Mouse (Mus musculus): Measurements from ENCODE around the gene Krtap4-2. TPM values are rescaled to one million over a fixed set of nuclear protein-coding genes. Genes with fewer than 3 reads are reported as not detected.
"Not testable (repeated sequence)": the region's sequence is repeated elsewhere in the genome, so short reads cannot be mapped to it uniquely, and the experiment has no call there.

The Krtap4-2 gene
- total RNA-seq (2015; ENCODE audit: low replicate concordance) (not detected in 2 replicates), total RNA-seq (2017; ENCODE audit: low replicate concordance) (not detected in 2 replicates)

DNA sequence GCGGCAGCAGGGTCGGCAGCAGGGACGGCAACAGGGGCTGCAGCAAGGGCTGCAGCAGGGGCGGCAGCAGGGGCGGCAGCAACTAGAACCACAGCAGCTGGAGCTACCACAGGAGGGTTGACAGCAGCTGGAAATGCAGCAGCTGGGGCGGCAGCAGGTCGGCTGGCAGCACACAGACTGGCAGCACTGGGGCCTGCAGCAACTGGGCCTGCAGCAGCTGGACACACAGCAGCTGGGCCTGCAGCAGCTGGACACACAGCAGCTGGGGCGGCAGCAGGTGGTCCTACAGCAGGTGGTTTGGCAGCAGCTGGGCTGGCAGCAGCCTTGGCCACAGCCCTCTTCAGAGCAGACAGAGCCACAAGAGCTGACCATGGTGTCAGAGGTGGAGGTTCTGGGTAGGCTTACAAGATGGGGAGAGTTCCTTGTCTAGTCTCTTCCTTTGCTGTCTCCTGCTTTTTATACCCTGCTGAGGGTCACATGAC lies at the start of gene Krtap4-2:
Gene Krtap4-2, minus strand, starts transcription at position 432 of the 482 bp plus-strand sequence.
- no peak for ATAC-seq (replicated peaks; ENCODE audit: low FRiP score, poor library complexity, severe bottlenecking)

DNA sequence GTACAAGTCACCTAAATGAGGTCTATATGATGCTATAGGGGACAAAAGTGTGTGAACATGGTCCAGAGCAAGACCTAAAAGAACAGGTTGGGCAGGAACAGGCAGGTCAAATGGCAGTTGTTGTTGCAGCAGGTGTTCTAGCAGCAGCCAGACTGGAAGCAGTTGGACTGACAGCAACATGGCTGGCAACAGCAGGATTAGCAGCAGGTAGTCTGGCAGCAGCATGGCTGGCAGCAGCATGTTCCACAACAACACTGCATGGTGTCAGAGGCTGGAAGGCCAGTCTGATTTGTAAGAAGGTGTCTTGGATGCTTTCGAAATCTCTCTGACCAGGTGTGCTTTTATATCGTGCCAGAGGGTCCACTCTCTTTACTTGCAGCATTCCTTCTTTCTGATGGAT lies 48.6 kb upstream of the Krtap4-2 start:
- ATAC-seq (replicated peaks; ENCODE audit: low FRiP score, poor library complexity, severe bottlenecking): no peak

DNA sequence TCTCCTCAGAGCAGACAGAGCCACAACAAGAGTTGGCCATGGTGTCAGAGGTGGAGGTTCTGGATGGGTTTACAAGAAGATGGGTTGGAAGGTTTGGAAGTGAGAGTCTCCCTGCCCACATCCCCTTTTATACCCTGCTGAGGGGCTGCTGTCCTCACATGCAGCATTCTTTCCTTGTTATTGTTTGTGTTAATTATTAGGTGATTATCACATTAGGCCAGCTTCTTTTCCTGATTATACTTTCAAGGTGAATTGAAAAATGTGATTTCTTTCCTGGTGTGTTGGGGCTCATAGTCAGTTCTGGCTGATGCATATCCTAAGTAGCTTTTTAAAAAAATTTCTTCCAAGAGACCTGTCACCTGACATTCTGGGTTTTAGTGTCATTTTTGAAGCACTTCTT lies 31.0 kb upstream of the Krtap4-2 start, which contains the start of gene Krtap4-6:
Gene Krtap4-6, minus strand, starts transcription at position 101 of the 400 bp plus-strand sequence.
- no peak for ATAC-seq (replicated peaks; ENCODE audit: low FRiP score, poor library complexity, severe bottlenecking)

DNA sequence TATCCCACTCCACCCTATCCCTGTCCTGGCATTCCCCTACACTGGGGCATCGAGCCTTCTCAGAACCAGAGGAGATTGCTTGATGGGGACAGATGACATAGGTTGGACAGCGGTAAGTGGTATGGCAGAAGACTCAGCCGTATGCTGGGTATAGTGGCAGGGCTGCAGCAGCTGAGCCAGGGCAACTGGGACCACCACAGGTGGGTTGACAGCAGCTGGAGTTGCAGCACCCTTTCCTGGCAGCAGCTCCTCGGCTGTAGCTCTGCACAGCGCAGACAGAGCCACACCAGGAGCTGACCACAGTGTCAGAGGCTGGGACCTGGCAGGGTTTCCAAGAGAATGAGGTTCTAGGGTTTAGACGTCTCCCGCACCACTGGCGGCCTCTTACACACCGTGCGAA lies 27.9 kb upstream of the Krtap4-2 start:
- no peak for ATAC-seq (replicated peaks; ENCODE audit: low FRiP score, poor library complexity, severe bottlenecking)

DNA sequence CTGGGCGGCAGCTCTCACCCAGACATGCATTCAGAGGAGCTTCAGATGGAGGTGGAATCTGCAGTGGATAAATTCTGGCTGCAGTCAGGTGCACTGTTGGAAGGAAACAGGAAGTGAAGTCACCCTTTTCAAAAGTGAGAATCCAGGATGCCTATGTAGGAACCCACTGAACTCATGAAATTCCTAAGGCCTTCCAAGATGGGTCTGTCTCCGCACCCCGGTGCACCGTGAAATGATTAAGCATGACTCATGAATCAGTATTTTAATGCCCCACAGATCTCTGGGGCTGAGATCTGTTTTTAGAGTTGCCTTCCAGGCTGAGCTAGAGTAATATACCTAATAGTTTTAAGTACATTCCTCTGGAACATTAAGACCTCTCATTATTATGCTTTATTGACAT lies 24.4 kb upstream of the Krtap4-2 start:
- ATAC-seq (replicated peaks; ENCODE audit: low FRiP score, poor library complexity, severe bottlenecking): no peak

DNA sequence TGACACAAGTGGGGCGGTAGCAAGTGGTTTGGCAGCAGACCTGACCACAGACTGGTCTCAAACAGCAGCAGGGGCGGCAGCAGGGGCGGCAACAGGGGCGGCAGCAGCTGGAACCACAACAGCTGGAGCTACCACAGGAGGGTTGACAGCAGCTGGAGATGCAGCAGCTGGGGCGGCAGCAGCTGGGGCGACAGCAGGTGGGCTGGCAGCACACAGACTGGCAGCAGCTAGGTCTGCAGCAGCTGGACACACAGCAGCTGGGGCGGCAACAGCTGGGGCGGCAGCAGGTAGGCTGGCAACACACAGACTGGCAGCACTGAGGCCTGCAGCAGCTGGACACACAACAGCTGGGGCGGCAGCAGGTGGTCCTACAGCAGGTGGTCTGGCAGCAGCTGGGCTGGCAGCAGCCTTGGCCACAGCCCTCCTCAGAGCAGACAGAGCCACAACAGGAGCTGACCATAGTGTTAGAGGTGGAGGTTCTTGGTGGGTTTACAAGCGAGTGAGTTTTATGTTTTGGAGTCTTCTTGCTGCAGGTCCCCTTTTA lies 23.7 kb upstream of the Krtap4-2 start, which contains the start of gene Gm11563:
Gene Gm11563, minus strand, starts transcription at position 494 of the 544 bp plus-strand sequence.
- not testable (repeated sequence) for ATAC-seq (replicated peaks; ENCODE audit: low FRiP score, poor library complexity, severe bottlenecking)

DNA sequence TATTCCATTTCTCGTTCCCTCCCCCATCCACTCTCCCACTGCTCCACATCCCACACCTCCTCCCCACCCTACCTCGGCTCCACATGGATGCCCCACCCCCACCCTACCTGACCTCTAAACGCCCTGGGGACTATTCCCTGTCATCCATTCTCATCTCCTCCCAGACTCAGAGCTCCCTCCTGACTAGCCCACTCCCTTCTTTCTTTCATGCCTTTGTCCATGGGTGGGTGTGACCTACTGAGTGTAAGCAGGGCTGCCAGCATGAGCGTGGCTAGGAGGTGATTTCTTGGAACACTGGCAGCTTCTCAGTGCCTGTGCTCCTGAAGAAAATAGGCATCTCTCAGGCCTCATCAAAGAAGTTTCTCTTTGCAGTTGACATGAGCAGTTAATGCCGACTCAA lies 22.2 kb upstream of the Krtap4-2 start:
- ATAC-seq (replicated peaks; ENCODE audit: low FRiP score, poor library complexity, severe bottlenecking): no peak

DNA sequence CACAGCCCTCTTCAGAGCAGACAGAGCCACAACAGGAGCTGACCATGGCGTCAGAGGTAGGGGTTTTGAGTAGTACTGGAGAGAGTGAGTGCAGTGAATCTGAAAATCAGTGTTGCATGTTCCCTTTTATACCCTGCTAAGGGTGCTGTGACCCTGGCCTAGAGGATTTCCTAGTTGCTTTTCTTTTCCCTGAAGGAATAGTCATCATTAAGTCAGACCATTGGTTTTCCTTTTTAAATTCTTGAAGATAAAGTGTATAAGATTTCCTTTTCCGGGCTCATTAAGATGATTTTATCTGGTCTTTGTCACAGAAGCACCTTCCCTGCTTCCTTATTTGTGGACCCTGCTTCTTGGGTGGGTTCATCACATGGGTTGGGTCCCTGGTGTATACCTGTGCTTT lies 15.3 kb upstream of the Krtap4-2 start, which contains the start of gene Gm11555:
Gene Gm11555, minus strand, starts transcription at position 101 of the 400 bp plus-strand sequence.
- ATAC-seq (replicated peaks; ENCODE audit: low FRiP score, poor library complexity, severe bottlenecking): no peak

DNA sequence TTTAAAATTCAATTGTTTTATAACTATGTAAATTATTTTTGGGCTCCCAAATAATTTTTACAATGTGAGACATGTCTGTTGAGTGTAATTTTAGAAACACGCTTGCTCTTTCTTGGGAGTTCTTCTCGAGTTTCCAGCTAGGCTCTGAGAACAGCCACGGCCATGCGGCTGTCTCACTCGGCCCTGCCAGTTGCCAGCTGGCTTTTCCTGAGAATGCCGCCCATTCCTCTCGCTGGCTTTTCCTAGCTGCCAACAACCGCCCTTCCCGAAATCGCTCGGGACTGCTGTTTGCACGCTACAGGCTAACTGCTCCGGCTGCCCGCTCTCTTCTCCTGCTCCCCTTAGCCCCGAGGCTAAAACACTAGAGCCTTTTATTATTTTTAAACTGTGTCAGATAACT lies 11.6 kb upstream of the Krtap4-2 start:
- no peak for ATAC-seq (replicated peaks; ENCODE audit: low FRiP score, poor library complexity, severe bottlenecking)

DNA sequence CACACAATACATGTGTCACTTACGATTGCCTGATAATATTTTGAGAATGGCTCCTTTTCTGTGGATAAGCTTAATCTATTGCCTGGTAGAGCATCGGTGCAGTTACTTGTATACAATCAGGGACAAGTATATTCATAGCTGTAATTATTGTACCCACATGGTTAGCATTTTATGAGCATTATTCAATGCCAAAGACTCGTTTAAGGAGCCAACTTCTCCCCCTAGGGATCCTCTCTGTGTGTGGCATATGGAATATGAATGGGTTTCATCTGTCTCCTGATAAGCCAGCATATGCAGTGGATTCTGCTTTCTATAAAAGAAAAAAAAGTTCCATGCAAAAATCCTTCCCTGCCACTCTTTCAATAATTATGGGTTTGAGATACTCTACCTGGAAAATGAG lies 9.5 kb upstream of the Krtap4-2 start:
- no peak for ATAC-seq (replicated peaks; ENCODE audit: low FRiP score, poor library complexity, severe bottlenecking)

DNA sequence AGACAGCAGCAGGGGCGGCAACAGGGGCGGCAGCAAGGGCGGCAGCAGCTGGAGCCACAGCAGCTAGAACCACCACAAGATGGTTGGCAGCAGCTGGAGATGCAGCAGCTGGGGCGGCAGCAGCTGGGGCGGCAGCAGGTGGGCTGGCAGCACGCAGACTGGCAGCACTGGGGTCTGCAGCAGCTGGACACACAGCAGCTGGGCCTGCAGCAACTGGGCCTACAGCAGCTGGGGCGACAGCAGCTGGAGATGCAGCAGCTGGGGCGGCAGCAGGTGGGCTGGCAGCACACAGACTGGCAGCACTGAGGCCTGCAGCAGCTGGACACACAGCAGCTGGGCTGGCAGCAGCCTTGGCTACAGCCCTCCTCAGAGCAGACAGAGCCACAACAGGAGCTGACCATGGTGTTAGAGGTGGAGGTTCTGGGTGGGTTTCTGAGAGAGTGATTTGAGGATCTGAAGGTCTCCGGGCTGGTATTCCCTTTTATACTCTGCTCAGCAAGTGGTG lies 8.8 kb upstream of the Krtap4-2 start, which contains the start of gene Krtap4-7:
Gene Krtap4-7, minus strand, starts transcription at position 455 of the 505 bp plus-strand sequence.
- not testable (repeated sequence) for ATAC-seq (replicated peaks; ENCODE audit: low FRiP score, poor library complexity, severe bottlenecking)

DNA sequence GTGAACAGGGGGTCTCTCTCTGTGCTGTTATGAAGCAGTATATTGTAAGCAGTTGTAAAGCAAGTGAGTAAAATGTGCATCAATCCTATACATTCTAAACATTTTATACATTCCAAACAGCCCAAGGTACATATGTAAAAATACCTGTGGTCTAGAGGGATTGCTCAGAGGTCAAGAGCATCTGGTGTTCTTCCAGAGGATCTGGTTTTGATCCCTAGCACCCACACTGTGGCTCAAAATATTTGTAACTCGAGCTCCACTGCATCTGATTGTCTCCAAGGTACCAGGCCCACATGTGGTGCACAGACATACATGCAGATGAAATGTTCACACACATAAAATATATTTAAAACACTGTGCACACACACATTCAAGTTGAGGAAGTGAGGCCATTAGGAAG lies 6.0 kb upstream of the Krtap4-2 start:
- no peak for ATAC-seq (replicated peaks; ENCODE audit: low FRiP score, poor library complexity, severe bottlenecking)

DNA sequence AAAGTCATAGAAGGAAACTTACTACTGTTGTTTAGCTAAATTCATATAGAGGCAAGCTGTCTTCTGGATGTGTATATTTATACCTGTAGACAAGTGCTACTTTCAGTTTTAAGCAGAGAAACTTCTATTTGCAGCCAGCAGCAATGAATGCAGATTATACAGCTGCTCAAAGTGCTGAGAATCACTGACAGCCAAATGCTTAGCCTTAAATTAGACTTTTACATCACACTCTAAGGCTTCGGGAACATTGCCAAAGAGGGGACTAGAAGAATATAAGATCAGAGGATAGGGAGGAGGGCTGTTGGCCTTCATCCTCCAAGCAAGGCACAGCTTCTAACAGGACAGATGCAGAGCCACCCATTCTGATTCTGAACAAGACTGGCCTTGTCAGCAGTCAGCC lies 2.2 kb upstream of the Krtap4-2 start:
- ATAC-seq (replicated peaks; ENCODE audit: low FRiP score, poor library complexity, severe bottlenecking): no peak

DNA sequence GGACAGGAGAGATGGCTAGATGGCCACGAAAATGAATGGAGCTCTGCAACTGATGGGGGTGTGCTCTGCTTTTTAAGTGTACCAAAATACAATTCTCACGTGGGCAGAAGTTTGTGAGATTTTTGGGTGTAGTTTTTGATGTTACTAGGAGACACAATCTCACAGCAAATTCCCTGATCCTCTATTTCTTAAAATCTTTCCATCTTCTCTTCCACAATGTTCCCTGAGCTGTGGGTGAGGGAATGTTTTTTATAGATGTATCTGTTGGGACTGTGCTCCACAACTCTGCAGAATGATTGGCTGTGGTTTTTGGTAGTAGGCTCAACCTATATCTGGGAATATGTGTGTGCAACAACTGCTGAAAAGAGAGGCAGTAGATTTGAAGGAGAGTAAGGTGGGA lies 1.6 kb downstream of the Krtap4-2 start:
- no peak for ATAC-seq (replicated peaks; ENCODE audit: low FRiP score, poor library complexity, severe bottlenecking)

DNA sequence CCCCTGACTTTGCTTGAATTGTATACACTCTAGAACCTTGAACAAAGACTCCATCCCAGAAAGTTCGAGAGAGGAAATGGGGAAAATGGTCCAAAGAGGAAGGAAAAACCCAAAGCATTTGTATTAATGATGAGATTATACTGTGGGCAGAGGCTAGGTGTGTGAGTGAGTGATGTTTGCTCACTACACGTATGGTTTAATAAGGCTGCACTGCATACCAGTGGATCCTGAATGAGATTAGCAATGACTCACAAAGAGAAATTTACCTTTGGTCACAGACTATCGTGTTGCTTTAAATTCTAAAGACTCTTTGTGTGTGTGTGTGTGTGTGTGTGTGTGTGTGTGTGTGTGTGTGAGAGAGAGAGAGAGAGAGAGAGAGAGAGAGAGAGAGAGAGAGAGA lies 4.0 kb downstream of the Krtap4-2 start:
- no peak for ATAC-seq (replicated peaks; ENCODE audit: low FRiP score, poor library complexity, severe bottlenecking)

DNA sequence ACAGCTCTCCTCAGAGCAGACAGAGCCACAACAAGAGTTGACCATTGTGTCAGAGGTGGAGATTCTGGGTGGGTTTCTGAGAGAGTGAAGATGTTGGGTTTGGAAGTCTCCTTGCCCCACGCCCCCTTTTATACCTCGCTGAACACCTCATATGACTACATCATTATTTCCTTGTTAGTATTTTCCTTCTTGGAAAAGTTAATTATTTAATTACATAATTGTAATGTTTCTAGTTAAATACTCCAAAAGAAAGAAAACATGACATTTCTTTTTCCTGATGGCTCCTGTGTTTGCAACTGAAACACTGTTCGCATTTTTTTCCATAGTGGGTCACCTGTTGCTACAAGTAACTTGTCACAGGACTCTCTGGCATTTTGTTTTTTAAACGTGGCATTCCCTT lies 6.7 kb downstream of the Krtap4-2 start, which contains the start of gene Krtap4-1:
Gene Krtap4-1, minus strand, starts transcription at position 101 of the 400 bp plus-strand sequence.
- ATAC-seq (replicated peaks; ENCODE audit: low FRiP score, poor library complexity, severe bottlenecking): no peak

DNA sequence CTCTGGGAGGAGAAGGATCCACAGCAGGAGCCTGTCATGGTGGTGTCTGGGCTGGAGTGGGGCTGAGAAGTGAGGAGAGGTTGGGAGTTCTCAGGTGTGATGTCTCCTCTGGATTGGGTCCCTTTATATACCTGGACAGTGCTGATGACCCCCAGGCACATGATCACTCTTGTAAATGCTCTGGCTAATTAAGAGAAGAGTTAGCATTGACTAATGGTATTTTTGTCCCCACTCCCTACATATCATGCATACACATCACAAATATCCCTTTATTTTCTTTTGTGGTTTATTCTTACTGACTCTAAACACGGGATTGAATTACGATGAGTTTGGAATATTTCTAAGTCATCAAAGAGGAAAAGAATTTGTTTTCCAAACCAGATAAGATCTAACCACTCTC lies 14.5 kb downstream of the Krtap4-2 start, which contains the start of gene Gm11562:
Gene Gm11562, minus strand, starts transcription at position 101 of the 400 bp plus-strand sequence.
- ATAC-seq (replicated peaks; ENCODE audit: low FRiP score, poor library complexity, severe bottlenecking): no peak

DNA sequence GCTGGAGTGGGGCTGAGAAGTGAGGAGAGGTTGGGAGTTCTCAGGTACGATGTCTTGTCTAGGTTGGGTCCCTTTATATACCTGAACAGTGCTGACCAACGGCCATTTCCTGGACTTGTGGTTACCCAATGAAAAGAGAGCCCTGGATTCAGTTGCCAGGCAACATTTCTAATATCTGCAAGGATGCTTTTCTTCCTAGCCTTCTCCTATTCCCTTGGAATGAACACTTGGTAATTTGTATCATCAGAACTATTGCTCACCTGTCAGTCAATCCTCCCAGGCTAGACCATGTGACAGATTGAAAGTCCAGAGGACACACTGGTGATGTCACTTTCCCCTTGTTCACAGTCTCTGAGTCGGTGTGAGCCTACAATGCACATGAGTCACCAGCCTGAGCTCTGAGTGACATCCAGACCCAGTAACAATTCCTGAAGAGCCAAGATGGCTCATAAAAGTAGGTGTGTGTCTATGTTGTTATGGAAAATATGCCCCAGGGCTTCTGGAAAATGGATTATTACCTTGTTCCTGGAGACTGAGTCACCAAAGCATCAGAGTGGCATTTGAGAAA lies 20.0 kb downstream of the Krtap4-2 start, which contains the start of gene Krtap2-4:
Gene Krtap2-4, minus strand, starts transcription at position 51 of the 568 bp plus-strand sequence.
- ATAC-seq (replicated peaks; ENCODE audit: low FRiP score, poor library complexity, severe bottlenecking): no peak

DNA sequence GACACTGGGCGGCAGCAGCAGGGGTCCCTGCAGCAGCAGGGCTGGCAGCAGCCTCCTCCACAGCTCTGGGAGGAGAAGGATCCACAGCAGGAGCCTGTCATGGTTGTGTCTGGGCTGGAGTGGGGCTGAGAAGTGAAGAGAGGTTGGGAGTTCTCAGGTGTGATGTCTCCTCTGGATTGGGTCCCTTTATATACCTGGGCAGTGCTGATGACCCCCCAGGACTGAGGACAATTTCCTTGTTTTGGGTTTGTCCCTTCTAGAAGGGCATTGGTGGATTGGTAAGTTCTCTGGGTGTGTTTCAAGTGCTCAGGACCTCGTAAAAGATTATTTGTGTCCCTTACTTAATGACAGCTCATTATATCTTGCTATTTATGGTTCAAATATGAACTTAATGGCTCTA lies 24.8 kb downstream of the Krtap4-2 start, which contains the start of gene Gm11937:
Gene Gm11937, minus strand, starts transcription at position 101 of the 400 bp plus-strand sequence.
- not testable (repeated sequence) for ATAC-seq (replicated peaks; ENCODE audit: low FRiP score, poor library complexity, severe bottlenecking)

DNA sequence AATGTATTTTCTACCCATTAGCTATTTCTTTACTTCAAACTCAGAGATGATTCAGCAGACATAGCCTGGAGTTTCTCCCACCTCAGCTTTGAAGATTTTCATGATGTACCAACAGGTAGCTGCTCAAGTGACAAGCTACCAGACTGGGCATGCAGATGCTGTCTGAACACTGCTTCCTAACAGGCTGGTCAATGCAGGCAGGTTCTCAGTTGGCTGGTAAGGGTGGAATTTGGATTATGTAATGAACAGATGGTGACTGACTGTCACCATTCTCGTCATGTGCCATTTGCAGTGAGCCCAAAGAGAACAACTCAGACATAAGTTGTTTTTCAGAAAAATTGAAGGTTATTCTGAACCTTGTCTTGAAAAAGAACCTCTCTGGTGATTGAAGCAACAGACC lies 25.8 kb downstream of the Krtap4-2 start:
- no peak for ATAC-seq (replicated peaks; ENCODE audit: low FRiP score, poor library complexity, severe bottlenecking)

DNA sequence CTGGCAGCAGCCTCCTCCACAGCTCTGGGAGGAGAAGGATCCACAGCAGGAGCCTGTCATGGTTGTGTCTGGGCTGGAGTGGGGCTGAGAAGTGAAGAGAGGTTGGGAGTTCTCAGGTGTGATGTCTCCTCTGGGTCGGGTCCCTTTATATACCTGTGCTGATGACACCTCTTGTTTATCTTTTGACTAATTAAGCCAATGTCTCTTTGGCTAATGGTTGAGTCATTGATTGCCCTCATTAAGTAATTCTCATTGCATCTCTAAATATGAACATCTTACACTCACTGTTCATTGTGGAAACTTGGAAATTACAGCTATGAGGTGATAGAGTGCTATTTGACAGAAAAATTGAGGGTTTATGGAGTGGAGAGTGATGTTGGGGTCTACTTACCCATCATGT lies 31.7 kb downstream of the Krtap4-2 start, which contains the start of gene Gm11938:
Gene Gm11938, minus strand, starts transcription at position 101 of the 400 bp plus-strand sequence.
- not testable (repeated sequence) for ATAC-seq (replicated peaks; ENCODE audit: low FRiP score, poor library complexity, severe bottlenecking)

Data from erythroid progenitor cell, adult 5-6 weeks (primary cell).